Mouse (Mus musculus) thymus, adult 2 months (tissue): ENCODE data around the gene Kif17. TPM values are rescaled to one million over a fixed set of nuclear protein-coding genes. Genes with fewer than 3 reads are reported as not detected.

Experiments
- DNase-seq: peaks from one replicate; pipeline ENCODE4 v3.0.0; 2021
- H3K27ac ChIP-seq: fragments of 200-500 bp; 2 replicates; pipeline ENCODE4 v1.5.1; 2012; ENCODE audit warnings: low read length, control low read depth; ENCODE audit not compliant: control insufficient read depth, insufficient read depth
- H3K27me3 ChIP-seq: fragments of 200-500 bp; 2 replicates; pipeline ENCODE4 v1.6.1; 2012; ENCODE audit warnings: mild to moderate bottlenecking, low read length, moderate library complexity, mixed read lengths; ENCODE audit not compliant: control insufficient read depth, insufficient read depth
- H3K36me3 ChIP-seq: fragments of 200-500 bp; 2 replicates; pipeline ENCODE4 v1.6.1; 2012; ENCODE audit warnings: mild to moderate bottlenecking, low read length, moderate library complexity; ENCODE audit not compliant: control insufficient read depth, insufficient read depth
- H3K4me1 ChIP-seq: fragments of 200-500 bp; replicated peaks from 2 replicates; pipeline ENCODE4 v1.6.1; 2012; ENCODE audit warnings: low read length; ENCODE audit not compliant: control insufficient read depth, insufficient read depth
- H3K4me3 ChIP-seq: fragments of 200-500 bp; 2 replicates; pipeline ENCODE4 v1.5.1; 2012; ENCODE audit warnings: mild to moderate bottlenecking, low read length, control low read depth, moderate library complexity; ENCODE audit not compliant: control insufficient read depth, insufficient read depth
- CTCF ChIP-seq: fragments of 200-500 bp; IDR thresholded peaks from 2 replicates; pipeline ENCODE4 v1.5.1; 2012; ENCODE audit warnings: mild to moderate bottlenecking, control low read depth, low read length, moderate library complexity, borderline replicate concordance; ENCODE audit not compliant: control insufficient read depth, poor library complexity, insufficient read depth; ENCODE audit errors: extremely low read depth
- POLR2A ChIP-seq: fragments of 200-500 bp; IDR thresholded peaks from 2 replicates; pipeline ENCODE4 v1.6.1; 2012; ENCODE audit warnings: mild to moderate bottlenecking, low read length, control low read depth, moderate library complexity; ENCODE audit not compliant: control insufficient read depth, poor library complexity, insufficient read depth; ENCODE audit errors: extremely low read depth
- WGBS: fragments of 180-500 bp; shearing (Covaris S2); methylation state at CpG from one replicate; pipeline ENCODE4 v1.1.7; 2018; 5-methylcytosine and 5-hydroxymethylcytosine counted together
- polyA plus RNA-seq: library from polyadenylated mRNA; depleted of rRNA; stranded (reverse); fragments of >200 nt; gene quantifications from 2 replicates; pipeline ENCODE4 v1.2.3, GENCODE M21; 2012

Gene Kif17
- polyA plus RNA-seq, 1 experiment, result 1.6 TPM

- DNase-seq, result no peak
- Histone ChIP-seq H3K36me3 (peaks cover 25% of the 10 kb centered on the region), H3K4me1 (peaks cover 3% of the 10 kb centered on the region), H3K27me3 (no peaks in the 10 kb centered on the region), H3K27ac (no peak overlapping the region), H3K4me3 (no peak overlapping the region)
- no peak for TF ChIP-seq POLR2A
- TF ChIP-seq CTCF, result no peak
- WGBS, result 95% methylated on average over 19 of the region's 19 CpGs
Observed at GRCm38 (mm10) chr4:138310311-138310910, 60.2 kb downstream of the Kif17 start.

GRCm38 (mm10) chr4:138311595-138311994, 61.4 kb downstream of the Kif17 start:
- TF ChIP-seq POLR2A (no peak), CTCF (peak; percentile 72; the same call in 1 of the 2 replicates)
- peak; percentile 59 for DNase-seq
- 83% methylated on average over 8 of the region's 8 CpGs for WGBS
- Histone ChIP-seq H3K4me3 (no peak overlapping the region), H3K27ac (no peak overlapping the region), H3K36me3 (peaks cover 27% of the 10 kb centered on the region), H3K4me1 (no peaks in the 10 kb centered on the region), H3K27me3 (no peaks in the 10 kb centered on the region)

GRCm38 (mm10) chr4:138312105-138312504, 61.9 kb downstream of the Kif17 start:
- no peaks in the 10 kb centered on the region for H3K4me1 ChIP-seq
- 95% methylated on average over 3 of the region's 3 CpGs for WGBS
- H3K27me3 ChIP-seq, result no peaks in the 10 kb centered on the region
- peaks cover 30% of the 10 kb centered on the region for H3K36me3 ChIP-seq
- no peak for DNase-seq
- TF ChIP-seq CTCF (no peak), POLR2A (no peak)
- no peak overlapping the region for H3K27ac ChIP-seq
- H3K4me3 ChIP-seq, result no peak overlapping the region

- H3K36me3 ChIP-seq, result peaks cover 30% of the 10 kb centered on the region
- WGBS, result 97% methylated on average over 11 of the region's 11 CpGs
Observed at GRCm38 (mm10) chr4:138313021-138313420, 62.8 kb downstream of the Kif17 start.

GRCm38 (mm10) chr4:138313795-138314194, 63.6 kb downstream of the Kif17 start:
- no peak overlapping the region for H3K4me3 ChIP-seq
- WGBS, result 93% methylated on average over 4 of the region's 4 CpGs
- no peaks in the 10 kb centered on the region for H3K27me3 ChIP-seq
- DNase-seq, result no peak
- no peak overlapping the region for H3K27ac ChIP-seq
- TF ChIP-seq POLR2A (no peak), CTCF (no peak)
- H3K4me1 ChIP-seq, result no peaks in the 10 kb centered on the region
- H3K36me3 ChIP-seq, result peaks cover 30% of the 10 kb centered on the region

More at GRCm38 (mm10) chr4:138313021-138313420, 62.8 kb downstream of the Kif17 start:
- H3K27me3 ChIP-seq, result no peaks in the 10 kb centered on the region
- H3K4me3 ChIP-seq, result no peak overlapping the region
- H3K27ac ChIP-seq, result no peak overlapping the region
- no peak for TF ChIP-seq POLR2A
- TF ChIP-seq CTCF, result no peak
- no peaks in the 10 kb centered on the region for H3K4me1 ChIP-seq
- no peak for DNase-seq

DNA sequence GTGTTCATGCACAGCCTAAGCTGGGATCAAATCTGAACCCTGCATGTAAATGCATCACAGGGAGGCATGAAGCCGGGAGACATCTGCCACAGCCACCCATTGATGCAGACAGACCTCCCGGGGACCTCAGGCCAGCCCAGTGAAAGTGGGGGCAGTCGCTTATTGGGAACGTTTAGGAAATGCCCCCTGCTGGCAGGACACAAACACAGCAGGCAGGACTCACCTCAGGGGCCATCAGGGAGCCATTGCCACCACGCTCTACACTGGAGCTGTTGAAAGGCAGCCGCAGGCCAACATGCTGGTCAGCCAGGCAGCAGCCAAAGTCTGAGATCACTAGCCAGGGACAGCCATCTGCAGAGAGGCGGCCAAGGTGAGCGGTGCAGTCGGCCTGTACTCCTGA, 65.5 kb downstream of the Kif17 start:
- TF ChIP-seq CTCF (peak; percentile 75), POLR2A (no peak)
- Histone ChIP-seq H3K27ac (no peak overlapping the region), H3K4me1 (no peaks in the 10 kb centered on the region), H3K27me3 (no peaks in the 10 kb centered on the region), H3K4me3 (no peak overlapping the region), H3K36me3 (peaks cover 17% of the 10 kb centered on the region)
- 84% methylated on average over 9 of the region's 9 CpGs for whole genome bisulfite sequencing
- no peak for DNase-seq

DNA sequence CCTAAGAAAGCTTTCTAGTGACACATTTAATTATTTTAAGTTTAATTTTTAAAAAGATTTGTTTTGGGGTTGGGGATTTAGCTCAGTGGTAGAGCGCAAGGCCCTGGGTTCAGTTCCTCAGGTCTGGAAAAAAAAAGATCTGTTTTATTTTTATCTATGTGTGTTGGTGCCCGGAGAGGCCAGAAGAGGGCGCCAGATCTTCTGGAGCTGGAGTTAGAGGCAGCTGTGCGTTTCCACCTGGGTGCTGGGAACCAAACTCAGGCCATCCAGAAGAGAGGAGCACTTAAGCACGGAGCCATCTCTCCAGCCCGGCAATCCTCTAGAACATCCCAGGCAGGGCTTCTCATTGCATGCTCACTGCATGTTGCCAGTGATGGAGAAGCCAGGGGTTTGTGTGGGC, 66.1 kb downstream of the Kif17 start:
- peaks cover 17% of the 10 kb centered on the region for H3K36me3 ChIP-seq
- no peak for TF ChIP-seq POLR2A
- peak; percentile 62; the same call in 1 of the 2 replicates for TF ChIP-seq CTCF
- DNase-seq, result no peak
- no peaks in the 10 kb centered on the region for H3K27me3 ChIP-seq
- no peak overlapping the region for H3K27ac ChIP-seq
- no peaks in the 10 kb centered on the region for H3K4me1 ChIP-seq
- H3K4me3 ChIP-seq, result no peak overlapping the region
- WGBS, result 95% methylated on average over 6 of the region's 6 CpGs
